Mouse (Mus musculus) cerebellum, adult (tissue): ENCODE measurements around the gene Tbl3.
"Not testable (repeated sequence)": the region's sequence is repeated elsewhere in the genome, so short reads cannot be mapped to it uniquely, and the experiment has no call there.

ENCODE experiments used
- ATAC-seq: cut with Nextera tagmentation; 2 replicates; pipeline ENCODE4 v1.9.2; 2017; ENCODE audit warnings: mild to moderate bottlenecking, moderate library complexity, mixed read lengths; ENCODE audit not compliant: insufficient number of reproducible peaks, low FRiP score, low TSS enrichment

The Tbl3 gene

DNA sequence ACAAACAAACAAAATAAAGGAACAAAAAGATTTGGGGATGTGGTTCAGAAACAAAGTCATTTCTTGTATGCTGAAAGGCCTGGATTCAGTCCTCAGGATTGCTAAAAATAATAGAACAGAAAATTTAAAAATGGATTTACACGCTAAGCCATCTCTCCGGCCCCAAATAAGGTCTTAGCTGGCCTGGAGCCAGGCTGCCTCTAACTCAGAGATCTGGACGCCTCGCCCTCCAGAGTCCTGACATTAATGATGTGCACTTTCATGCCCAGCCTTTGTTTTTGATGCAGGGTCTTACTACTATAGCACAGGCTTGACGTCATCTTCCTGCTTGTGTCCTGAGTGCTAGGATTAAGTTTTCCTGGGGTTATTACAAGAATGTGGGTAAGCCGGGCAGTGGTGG is 21.6 kb upstream of the Tbl3 start:
- ATAC-seq = no peak

DNA sequence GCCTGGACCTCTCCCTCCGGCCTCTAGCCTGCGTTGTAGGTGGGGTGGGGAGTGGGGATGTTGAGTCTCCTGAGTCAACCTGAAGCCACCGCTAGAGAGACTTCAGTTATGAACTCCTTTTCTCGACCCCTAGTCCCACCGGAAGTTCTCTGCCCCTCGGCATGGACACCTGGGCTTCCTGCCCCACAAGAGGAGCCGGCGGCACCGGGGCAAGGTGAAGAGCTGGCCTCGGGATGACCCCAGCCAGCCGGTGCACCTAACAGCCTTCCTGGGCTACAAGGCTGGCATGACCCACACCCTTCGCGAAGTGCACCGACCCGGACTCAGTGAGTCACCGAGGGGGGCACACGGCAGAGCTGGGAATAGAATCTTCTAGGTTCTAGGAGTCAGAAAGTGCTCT is 20.7 kb upstream of the Tbl3 start:
- ATAC-seq = no peak

DNA sequence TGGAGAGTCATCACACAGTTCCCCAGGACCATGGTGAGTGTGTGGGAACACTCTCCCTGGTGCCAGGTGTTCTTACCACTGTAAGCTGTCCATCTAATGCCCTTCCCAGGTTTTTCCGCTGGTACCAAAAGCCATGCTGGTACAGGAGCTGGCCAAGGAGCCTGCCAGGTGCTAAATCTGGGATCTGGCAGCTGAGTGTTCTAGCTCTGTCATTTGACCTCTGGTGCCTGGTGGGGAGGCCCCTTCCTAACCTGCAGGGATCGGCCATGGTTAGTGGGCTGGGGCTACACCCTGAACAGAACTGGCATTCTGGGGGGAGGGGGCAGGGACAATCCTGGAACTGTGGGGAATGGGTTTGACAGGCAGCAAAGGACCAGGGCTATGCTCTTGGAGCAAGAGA is 20.2 kb upstream of the Tbl3 start, which contains the start of gene Rpl3l:
Gene Rpl3l (plus strand): TSS at position 203 of the 400 bp plus-strand sequence.
- no peak for ATAC-seq

DNA sequence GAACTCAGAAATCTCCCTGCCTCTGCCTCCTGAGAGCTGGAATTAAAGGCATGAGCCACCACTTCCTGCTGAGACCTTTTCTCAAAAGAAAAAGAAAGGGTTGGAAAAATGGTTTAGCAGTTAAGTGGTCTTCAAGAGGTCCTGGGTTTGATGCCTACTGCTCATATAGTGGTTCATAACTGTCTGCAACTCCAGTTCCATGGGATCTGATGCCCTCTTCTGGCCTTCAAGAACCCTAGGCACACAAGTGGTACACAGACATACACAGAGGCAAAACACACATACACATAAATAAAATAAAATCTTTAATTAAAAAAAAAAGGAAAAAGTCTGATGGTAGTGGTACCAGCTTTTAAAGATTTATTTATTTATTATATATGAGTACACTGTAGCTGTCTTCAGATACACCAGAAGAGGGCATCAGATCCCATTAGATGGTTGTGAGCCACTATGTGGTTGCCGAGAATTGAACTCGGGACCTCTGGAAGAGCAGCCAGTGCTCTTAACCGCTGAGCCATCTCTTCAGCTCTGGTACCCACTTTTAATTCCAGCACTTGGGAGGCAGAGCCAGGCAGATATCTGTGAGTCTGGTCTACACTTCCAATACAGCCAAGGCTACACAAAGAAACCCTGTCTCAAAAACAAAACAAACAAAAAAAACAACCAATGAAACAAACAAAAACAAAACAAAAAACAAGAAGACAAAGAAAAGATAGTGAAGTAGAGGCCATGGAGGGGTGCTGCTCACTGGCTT is 18.4 kb upstream of the Tbl3 start:
- no peak for ATAC-seq

DNA sequence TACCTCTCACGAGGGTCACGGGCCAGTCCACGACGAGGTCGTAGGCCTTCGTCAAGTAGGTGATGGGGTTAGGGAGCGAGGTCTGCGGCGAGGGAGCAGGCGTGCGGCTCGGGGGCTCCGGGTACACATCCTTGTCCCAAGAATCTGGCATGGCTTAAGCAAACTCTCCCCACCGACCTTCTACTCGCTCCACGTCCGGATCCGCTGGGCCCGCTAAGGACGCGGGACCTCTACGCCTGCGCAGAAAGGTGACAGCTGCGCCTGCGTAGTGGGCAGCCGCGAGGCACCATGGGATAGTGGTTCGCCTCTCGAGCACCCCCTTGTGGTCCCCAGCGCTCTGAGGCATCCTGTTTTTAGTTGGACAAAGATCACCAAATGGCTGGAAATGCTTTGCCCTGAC is 16.7 kb upstream of the Tbl3 start, which contains the start of gene Ndufb10:
Gene Ndufb10 (minus strand): TSS at position 295 of the 400 bp plus-strand sequence.
- ATAC-seq = peak; percentile 79

DNA sequence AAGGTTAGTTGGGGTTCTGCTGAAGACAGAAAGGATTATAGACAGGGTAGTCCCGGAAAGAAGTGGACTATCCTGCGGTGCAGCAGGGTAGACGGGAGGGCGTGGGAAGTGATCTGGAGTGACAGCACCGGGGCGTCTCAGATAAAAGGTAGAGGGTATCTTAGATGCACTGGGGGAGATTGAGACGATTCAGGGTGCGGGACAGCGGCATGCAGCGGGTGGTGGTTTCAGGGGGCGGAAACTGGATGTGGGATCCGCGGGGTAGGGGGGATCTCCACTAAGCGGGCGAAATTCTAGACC is 16.4 kb upstream of the Tbl3 start:
- ATAC-seq = no peak; the same call in 1 of the 2 replicates

DNA sequence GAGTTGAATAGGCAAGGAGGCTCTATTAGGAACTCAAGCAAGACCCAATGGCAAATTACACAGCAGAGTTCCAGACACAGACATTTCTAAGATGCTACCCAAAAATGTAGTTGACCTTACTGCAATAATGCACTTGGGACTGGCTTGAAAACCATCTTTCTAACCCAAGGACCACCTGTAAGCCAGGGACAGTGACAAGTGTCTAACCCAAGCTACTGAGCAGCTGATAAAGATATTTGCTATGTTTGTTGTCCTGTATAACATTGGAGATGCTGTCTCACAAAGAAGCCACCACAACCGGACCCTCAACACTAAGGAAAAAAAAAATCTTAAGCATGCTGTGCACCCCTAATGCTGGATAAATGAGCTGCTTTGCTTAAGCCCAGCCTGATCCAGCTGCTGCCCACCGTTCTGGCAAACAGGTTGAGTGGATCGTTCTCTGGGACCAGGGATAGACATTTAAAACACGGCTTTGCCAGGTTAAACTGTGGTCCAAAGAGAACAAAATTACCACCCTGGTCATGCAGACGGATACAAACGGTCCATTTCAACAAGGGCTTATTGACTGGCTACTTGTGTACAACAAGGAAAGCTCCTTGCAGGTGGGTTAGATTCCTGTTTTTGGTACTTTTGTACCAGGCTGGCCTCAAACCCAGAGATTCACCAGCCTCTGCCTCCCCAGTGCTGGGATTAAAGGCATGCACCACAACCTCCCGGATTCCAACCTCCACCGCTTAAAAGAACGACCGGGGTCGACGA is 15.8 kb upstream of the Tbl3 start:
- ATAC-seq = no peak

DNA sequence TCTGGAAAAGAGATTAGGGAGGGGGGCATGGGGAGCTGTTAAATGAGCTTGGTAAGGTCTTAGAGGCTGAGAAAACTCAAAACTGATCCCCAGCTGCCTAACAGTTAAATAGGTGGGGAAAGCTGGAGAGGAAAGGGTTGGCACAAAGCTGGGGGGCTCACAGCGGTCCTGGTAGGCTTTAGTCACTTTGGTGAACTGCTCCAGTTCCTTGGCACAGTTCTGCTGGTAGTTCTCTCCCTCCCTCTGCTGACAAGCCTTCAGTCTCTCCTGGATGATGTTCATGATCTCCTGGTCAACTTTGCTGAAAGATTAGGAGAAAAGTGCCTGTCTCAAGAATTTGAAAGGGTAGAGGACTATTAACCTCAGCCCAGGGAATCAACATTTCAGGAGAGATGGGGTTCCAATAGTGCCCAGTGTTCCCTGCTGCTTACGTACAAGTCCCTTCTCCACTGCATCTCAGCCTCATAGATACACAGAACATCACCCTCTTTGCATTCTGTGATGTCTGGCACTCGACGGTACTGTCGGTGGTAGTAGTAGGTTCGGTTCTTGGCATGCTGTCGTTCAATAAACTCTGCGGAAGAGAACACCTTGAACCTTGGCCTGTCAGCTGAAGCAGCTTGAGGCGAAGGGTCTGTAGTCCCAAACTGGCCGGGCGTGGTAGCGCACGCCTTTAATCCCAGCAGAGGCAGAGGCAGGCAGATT is 14.9 kb upstream of the Tbl3 start:
- no peak for ATAC-seq

DNA sequence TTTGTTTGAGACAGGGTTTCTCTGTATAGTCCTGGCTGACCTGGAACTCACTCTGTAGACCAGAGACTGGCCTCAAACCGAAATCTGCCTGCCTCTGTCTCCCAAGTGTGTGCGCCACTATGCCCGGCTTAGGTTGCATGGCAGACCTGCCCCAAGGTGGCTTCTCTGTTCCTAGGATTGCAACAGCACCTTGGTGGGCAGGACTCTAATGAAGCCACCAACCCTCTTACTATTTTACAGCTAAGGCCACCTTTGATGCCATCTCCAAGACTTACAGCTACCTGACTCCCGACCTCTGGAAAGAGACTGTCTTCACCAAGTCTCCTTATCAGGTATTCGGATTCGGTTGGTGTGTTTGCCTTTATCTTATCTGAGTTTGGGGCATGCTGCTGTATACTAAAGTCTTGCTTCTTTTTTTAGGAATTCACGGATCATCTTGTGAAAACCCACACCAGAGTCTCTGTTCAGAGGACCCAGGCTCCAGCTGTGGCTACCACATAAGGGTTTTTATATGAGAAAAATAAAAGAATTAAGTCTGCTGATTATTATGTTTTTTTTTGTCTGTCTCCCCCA is 14.0 kb upstream of the Tbl3 start:
- ATAC-seq = not testable (repeated sequence)

DNA sequence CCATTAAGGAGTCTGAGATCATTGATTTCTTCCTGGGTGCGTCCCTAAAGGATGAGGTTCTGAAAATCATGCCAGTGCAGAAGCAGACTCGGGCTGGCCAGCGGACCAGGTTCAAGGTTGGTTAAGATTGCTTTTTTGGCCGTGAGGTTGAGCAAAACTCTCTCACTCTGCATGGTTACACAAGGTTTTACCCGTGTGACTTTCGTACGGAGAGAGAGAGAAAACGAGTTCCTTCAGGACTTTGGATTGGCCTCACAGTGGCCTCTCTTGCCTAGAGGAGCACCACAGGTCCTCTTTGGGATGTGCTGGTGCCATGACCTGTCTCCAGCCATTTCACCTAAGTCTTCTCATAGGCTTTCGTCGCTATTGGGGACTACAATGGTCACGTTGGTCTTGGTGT is 13.2 kb upstream of the Tbl3 start:
- ATAC-seq = not testable (repeated sequence)

DNA sequence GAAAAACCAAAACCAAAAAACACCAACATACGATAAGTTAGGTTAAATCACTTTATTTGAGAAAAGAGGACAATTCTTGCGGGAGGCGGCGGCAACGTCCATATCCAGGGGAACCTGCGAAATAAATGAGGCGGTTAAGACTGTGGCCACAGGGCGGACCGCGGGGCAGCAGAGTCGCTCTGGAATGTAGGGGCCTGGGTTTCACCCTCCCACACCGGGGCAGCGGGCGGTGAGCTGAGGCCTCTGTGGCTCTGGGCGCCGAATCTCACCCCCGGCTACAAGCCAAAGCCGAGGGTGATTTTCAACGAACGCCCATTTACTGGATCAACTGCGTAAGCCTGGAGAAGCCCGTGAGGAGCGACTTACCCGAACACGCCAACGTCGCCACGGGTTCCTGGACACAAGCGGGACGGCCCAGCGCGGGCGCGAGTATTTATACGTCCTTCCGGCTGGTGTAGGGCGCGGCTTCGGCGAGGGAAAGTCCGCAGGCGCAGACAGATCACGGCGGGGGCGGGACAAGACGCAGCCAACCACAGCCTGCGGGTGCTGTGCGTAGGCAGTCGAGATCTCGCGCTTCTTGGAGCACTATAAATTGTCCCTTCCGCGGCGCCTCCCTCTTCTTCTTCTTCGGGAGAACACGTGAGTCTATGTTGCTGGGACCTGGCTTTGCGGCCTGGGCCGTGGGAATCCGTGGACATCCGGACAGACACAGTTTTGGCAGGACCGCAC is 12.2 kb upstream of the Tbl3 start:
- peak; percentile 91 for ATAC-seq

DNA sequence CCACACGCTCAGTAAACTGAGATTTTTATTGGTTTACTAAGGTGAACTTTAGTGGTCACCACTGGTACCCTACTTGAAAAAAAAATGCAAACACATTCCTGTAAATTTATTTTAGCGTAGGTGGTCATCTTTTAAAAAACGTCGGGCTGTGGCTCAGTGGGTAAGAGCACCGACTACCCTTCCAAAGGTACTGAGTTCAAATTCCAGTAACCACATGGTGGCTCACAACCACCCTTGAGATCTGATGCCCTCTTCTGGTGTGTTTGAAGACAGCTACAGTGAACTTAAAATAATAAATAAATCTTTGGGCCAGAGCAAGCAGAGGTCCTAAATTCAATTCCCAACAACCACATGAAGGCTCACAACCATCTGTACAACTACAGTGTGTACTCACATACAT is 11.5 kb upstream of the Tbl3 start:
- not testable (repeated sequence) for ATAC-seq

DNA sequence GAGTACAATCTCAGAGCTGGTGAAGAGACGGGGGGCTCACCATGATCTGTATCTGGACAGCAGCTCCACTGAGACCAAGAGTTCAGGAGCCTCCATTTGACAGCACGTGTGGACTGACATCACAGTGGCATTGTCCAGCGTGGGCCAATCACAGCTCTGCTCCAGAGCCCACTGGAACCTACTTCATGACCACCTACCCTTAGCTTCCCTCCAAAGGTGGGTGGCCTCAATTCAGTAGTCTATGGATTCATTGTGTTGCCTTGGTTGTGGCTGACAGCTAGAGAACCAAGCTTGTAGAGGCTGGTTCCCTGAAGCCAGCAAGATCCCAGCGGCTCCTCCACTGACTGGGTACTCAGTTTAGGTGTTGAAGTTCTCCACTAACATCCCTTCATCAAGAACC is 10.5 kb upstream of the Tbl3 start, which contains the start of the genes Rnf151 and Rps2:
Gene Rnf151 (minus strand): TSS at position 121 of the 400 bp plus-strand sequence.
Gene Rps2 (plus strand): TSS at position 174 of the 400 bp plus-strand sequence.
- no peak for ATAC-seq

DNA sequence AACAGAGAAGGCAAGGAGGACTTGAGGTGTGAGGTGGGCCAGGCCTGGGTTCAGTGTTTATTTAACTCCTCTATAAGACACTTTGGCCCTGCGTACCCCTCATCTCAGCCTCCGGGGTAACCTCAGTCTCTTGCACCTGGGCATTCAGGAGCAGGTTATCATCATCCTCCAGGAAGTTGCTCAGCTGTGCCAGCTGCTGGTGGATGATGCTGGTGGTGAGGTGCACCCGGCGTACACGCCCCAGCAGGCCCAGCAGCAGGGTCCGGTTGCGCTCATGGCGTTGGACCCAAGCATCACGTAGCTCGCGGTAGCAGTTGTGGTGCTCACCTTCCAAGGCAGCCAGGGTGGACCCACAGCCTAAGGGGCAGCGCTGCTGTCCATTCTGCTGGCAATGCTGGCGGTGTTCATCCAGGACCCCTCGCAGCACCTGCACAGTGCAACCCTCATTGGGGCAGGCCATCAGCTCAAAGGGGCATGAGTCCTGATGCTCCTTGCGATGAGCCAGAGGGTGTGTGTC is 8.8 kb upstream of the Tbl3 start:
- no peak for ATAC-seq

DNA sequence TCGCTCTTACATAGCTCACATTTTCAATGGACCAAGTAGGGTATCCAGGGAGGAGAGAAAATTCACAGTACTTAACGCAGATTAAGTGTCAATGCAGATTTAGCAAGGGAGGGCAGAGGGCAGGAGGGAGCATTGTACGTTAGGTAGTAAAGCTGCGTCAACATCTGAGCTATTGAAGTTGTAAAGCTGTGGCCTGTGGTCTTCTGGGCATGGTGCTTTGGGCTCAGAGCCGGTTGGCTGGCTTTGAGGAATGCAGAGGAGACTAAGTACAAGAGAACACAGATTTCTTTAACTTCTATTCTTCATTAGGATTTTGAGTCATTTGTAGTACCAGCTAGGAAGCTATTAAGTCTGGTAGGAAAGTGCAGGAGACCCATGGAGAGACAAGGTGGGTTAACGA is 8.1 kb upstream of the Tbl3 start:
- ATAC-seq = no peak

DNA sequence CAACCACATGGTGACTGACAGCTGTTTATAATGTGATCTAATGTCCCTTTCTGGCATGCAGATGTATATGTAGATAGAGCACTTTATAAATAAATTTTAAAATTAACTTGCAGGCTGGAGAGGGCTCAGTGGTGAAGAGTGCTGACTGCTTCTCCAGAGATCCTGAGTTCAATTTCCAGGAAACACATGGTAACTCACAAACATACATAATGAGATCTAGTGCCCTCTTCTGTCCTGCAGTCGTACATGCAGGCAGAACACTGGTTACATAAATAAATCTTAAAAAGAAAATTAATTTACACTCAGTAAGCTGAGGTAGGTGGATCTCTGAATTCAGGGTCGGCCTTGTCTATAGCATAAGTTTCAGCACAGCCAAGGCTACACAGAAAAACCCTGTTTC is 1.2 kb upstream of the Tbl3 start:
- no peak for ATAC-seq

DNA sequence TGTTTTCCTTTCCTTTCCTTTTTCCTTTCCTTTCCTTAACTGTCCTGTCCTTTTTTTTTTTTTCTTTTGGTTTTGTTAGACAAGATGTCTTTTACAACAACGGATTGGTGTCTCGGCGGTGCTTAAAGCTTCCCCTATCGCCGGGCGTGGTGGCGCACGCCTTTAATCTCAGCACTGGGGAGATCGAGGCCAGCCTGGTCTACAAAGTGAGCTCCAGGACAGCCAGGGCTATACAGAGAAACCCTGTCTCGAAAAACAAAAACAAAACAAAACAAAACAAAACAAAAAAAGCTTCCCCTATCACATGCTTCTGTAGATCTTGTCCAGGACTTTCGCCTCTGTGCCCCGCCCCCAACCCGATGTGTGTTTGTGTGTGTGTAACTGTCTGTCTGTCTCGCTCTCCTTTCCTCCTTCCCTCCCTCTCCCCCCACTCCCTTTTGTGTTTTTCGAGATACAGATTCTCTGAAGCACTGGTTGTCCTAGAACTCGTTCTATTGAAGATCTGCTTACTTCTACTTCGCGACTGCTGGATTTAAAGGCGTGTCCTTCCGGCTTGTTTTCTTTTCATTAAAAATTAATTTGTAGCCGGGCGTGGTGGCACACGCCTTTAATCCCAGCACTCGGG is 453 bp upstream of the Tbl3 start:
- ATAC-seq = no peak

DNA sequence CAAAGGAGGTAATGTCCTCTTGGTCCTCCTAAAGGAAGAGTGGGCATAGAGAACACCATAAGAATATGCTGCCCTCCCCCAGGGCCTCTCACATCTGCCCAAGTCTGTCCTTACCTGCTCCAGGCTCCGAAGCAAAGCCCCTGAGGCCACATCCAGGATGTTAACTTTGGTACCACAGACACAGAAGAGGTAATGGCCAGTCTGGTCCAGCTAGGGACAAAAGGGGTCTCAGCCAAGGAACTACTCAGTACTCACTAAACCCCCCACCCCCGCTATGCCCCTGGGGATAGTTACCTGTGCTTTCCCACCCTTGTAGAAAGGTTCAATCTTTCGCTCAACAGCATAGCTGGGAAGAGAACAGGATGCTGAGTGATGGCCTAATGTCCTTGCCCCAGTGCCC is 1.6 kb downstream of the Tbl3 start:
- no peak for ATAC-seq

DNA sequence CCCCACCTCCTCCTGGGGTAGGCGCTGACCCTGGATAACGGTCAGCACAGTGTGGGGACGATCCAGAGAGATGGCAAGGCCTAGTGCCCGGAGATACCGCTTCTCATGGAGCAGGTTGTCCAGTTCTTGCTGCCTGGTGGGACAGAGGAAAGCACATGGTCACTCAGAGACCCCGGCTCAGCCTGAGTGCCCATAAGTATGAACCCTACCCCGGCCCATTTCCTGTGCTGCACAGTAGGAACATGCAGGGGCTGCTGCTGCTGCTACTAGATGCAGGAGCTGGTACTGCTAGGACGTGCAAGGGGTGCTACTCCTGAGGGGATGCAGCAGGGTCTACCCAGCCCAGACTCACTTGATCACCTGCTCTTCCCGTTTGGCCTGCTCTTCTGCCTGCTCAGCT is 6.2 kb downstream of the Tbl3 start:
- ATAC-seq = no peak
